Mouse (Mus musculus): ENCODE data around the gene Nfib.

GRCm38 (mm10) chr4:82535606-82536434 lies 169.7 kb downstream of the Nfib start:
- TF ChIP-seq CTCF (IDR thresholded peaks at IDR 0.05; ENCODE audit: borderline replicate concordance, insufficient read depth, low read depth, low read length) (no peak), POLR2A (IDR thresholded peaks at IDR 0.05; ENCODE audit: borderline replicate concordance, insufficient read depth, low read length) (no peak)
